In genomic region chr2:75981440-75982081, GRCm38 (mm10) we compare ENCODE assay signal across 8 mouse cellular contexts. TPM values are rescaled to one million over a fixed set of nuclear protein-coding genes. Genes with fewer than 3 reads are reported as not detected.
A peak's percentile ranks its signal among the peaks of the same experiment; 100 is the strongest.
DNase-seq lines count a peak whose midpoint lies in the region; ATAC-seq and TF ChIP-seq lines count a peak whose summit lies in the region.
"Not testable (repeated sequence)": the region's sequence is repeated elsewhere in the genome, so short reads cannot be mapped to it uniquely, and the experiment has no call there.

Gene Ttc30a1, minus strand, starts transcription at chr2:75981967.

- not testable (repeated sequence) for H3K27me3 ChIP-seq in heart, embryonic 12.5 days (replicated peaks); kidney, embryonic 15.5 days; limb, embryonic 14.5 days (ENCODE audit: control insufficient read depth, insufficient read depth, low read length); midbrain, embryonic 15.5 days (replicated peaks)

- H3K4me3 ChIP-seq in heart, embryonic 12.5 days: peak within 1 kb of the TSS; percentile 62
- peak within 1 kb of the TSS; percentile 53 for H3K4me3 ChIP-seq in kidney, embryonic 15.5 days (replicated peaks)
- H3K4me3 ChIP-seq in limb, embryonic 14.5 days (replicated peaks; ENCODE audit: low read length): peak within 1 kb of the TSS; percentile 52
- H3K4me3 ChIP-seq in midbrain, embryonic 15.5 days: peak within 1 kb of the TSS; percentile 53

- H3K36me3 ChIP-seq in heart, embryonic 12.5 days; kidney, embryonic 15.5 days; limb, embryonic 14.5 days (ENCODE audit: control insufficient read depth, insufficient read depth, low read length); midbrain, embryonic 15.5 days (replicated peaks): not testable (repeated sequence)

- H3K9ac ChIP-seq in heart, embryonic 12.5 days: peak within 1 kb of the TSS; percentile 71
- H3K9ac ChIP-seq in kidney, embryonic 15.5 days: peak within 1 kb of the TSS; percentile 36; the same call in 1 of the 2 replicates
- peak within 1 kb of the TSS; percentile 47 for H3K9ac ChIP-seq in limb, embryonic 14.5 days (ENCODE audit: low read depth, low read length, severe bottlenecking)
- H3K9ac ChIP-seq in midbrain, embryonic 15.5 days: peak within 1 kb of the TSS; percentile 28; the same call in 1 of the 2 replicates

- H3K9me3 ChIP-seq in heart, embryonic 12.5 days (replicated peaks); kidney, embryonic 15.5 days (replicated peaks); limb, embryonic 14.5 days (ENCODE audit: control insufficient read depth, low read length); midbrain, embryonic 15.5 days: not testable (repeated sequence)

- not testable (repeated sequence) for H3K4me1 ChIP-seq in heart, embryonic 12.5 days (replicated peaks); kidney, embryonic 15.5 days; limb, embryonic 14.5 days (ENCODE audit: control insufficient read depth, insufficient read depth, low read length); midbrain, embryonic 15.5 days

- 3% methylated on average over 34 of the region's 34 CpGs for WGBS in heart, embryonic 12.5 days
- WGBS in kidney, embryonic 15.5 days: 4% methylated on average over 31 of the region's 34 CpGs
- 1% methylated on average over 27 of the region's 34 CpGs for WGBS in limb, embryonic 14.5 days
- WGBS in midbrain, embryonic 15.5 days: 4% methylated on average over 34 of the region's 34 CpGs

- H3K4me2 ChIP-seq in heart, embryonic 12.5 days: peak within 1 kb of the TSS; percentile 82
- H3K4me2 ChIP-seq in kidney, embryonic 15.5 days: peak within 1 kb of the TSS; percentile 78
- H3K4me2 ChIP-seq in limb, embryonic 14.5 days (replicated peaks; ENCODE audit: low read depth, low read length, severe bottlenecking): peak within 1 kb of the TSS; percentile 61
- peak within 1 kb of the TSS; percentile 79 for H3K4me2 ChIP-seq in midbrain, embryonic 15.5 days

- H3K27ac ChIP-seq in heart, embryonic 12.5 days (ENCODE audit: poor library complexity, severe bottlenecking); limb, embryonic 14.5 days (replicated peaks; ENCODE audit: low read depth, low read length): not testable (repeated sequence)
- H3K27ac ChIP-seq in kidney, embryonic 15.5 days: peak within 1 kb of the TSS; percentile 63; the same call in 1 of the 2 replicates
- H3K27ac ChIP-seq in midbrain, embryonic 15.5 days: peak within 1 kb of the TSS; percentile 64

- peak; percentile 73 for ATAC-seq in erythroid progenitor cell, adult 5-6 weeks (replicated peaks; ENCODE audit: low FRiP score, poor library complexity, severe bottlenecking)
- ATAC-seq in heart, embryonic 12.5 days (ENCODE audit: insufficient number of reproducible peaks, low FRiP score): peak; percentile 73
- peak; percentile 60 for ATAC-seq in kidney, embryonic 15.5 days (replicated peaks; ENCODE audit: low FRiP score)
- peak; percentile 79 for ATAC-seq in limb, embryonic 14.5 days (ENCODE audit: low FRiP score, low read depth)
- peak; percentile 66 for ATAC-seq in midbrain, embryonic 15.5 days (replicated peaks)

- peak; percentile 38 for DNase-seq in 3134 (ENCODE audit: extremely low read depth, insufficient read length, low spot score)
- peak; percentile 80 for DNase-seq in brain, embryonic 18.5 days (ENCODE audit: low read depth, low spot score)
- peak; percentile 90 for DNase-seq in limb, embryonic 14.5 days (ENCODE audit: low spot score)
- DNase-seq in spleen, adult 12 weeks (ENCODE audit: low spot score): peak; percentile 52

- TF ChIP-seq POLR2A in limb, embryonic 14.5 days (IDR thresholded peaks at IDR 0.05; ENCODE audit: borderline replicate concordance, extremely low read depth, insufficient read depth, insufficient read length): not testable (repeated sequence)

RNA-seq across cellular contexts. Expression of gene Ttc30a1, which starts in this region (rescaled TPM):
- total RNA-seq in erythroid progenitor cell, adult 5-6 weeks (2015; ENCODE audit: low replicate concordance): 0.84 and 2.2 TPM in 2 replicates
- 0.45 and 0.51 TPM in 2 replicates for total RNA-seq in erythroid progenitor cell, adult 5-6 weeks (2017; ENCODE audit: low replicate concordance)
- polyA plus RNA-seq in heart, embryonic 12.5 days (2016; fragmentation: Nextera tagmentation; extraction: Ambion mirVana): 6.1 and 6.7 TPM in 2 replicates
- 8.2 and 9.2 TPM in 2 replicates for polyA plus RNA-seq in kidney, embryonic 15.5 days (2015; fragmentation: Nextera tagmentation; extraction: Ambion mirVana)
- polyA plus RNA-seq in limb, embryonic 14.5 days (2012; rRNA removed): 6.9 TPM in 2 replicates
- 5.9 and 6.7 TPM in 2 replicates for polyA plus RNA-seq in limb, embryonic 14.5 days (2014; fragmentation: Nextera tagmentation; extraction: Ambion mirVana)
- polyA plus RNA-seq in midbrain, embryonic 15.5 days (2015; fragmentation: Nextera tagmentation; extraction: Ambion mirVana): 8.3 and 9.2 TPM in 2 replicates

Comparison
In these comparisons a context has a peak if more than half of its experiments do, and no peak if none do; other contexts are left out.
1. DNase-seq: peak in every context shown above with its lines; median percentile 90 in limb, embryonic 14.5 days; 80 in brain, embryonic 18.5 days; 52 in spleen, adult 12 weeks; 38 in 3134.